Mouse (Mus musculus) limb, embryonic 14.5 days (tissue): Measurements from ENCODE around the gene Fbxo21. TPM values are rescaled to one million over a fixed set of nuclear protein-coding genes. Genes with fewer than 3 reads are reported as not detected.
A peak's percentile ranks its signal among the peaks of the same experiment; 100 is the strongest.

Experiments used
- ATAC-seq: fragments of 200-750 bp; cut with Nextera tagmentation; 2 replicates; pipeline ENCODE4 v1.8.0; 2017; ENCODE audit warnings: low read depth, moderate number of reproducible peaks, moderate TSS enrichment; ENCODE audit not compliant: low FRiP score
- DNase-seq: peaks from one replicate; pipeline ENCODE4 v3.0.0-alpha.2; 2015; ENCODE audit warnings: low spot score
- H3K27ac ChIP-seq: fragments of 300-500 bp; sonication (generic); replicated peaks from 2 replicates; pipeline ENCODE4 v1.5.1; 2014; ENCODE audit warnings: low read depth, mild to moderate bottlenecking, low read length, moderate library complexity, mixed read lengths
- H3K27me3 ChIP-seq: fragments of 300-500 bp; sonication (generic); 2 replicates; pipeline ENCODE4 v1.6.1; 2014; ENCODE audit warnings: low read length, mixed read lengths; ENCODE audit not compliant: control insufficient read depth, insufficient read depth
- H3K36me3 ChIP-seq: fragments of 300-500 bp; sonication (generic); 2 replicates; pipeline ENCODE4 v1.6.1; 2014; ENCODE audit warnings: mild to moderate bottlenecking, low read length, moderate library complexity, mixed read lengths; ENCODE audit not compliant: control insufficient read depth, insufficient read depth
- H3K4me1 ChIP-seq: fragments of 300-500 bp; sonication (generic); 2 replicates; pipeline ENCODE4 v1.6.1; 2014; ENCODE audit warnings: antibody characterized with exemption, low read length, mixed read lengths; ENCODE audit not compliant: control insufficient read depth, insufficient read depth
- H3K4me2 ChIP-seq: fragments of 300-500 bp; sonication (generic); replicated peaks from 2 replicates; pipeline ENCODE4 v1.6.1; 2014; ENCODE audit warnings: low read depth, mild to moderate bottlenecking, low read length, moderate library complexity; ENCODE audit not compliant: severe bottlenecking
- H3K4me3 ChIP-seq: fragments of 300-500 bp; sonication (generic); replicated peaks from 2 replicates; pipeline ENCODE4 v1.5.1; 2014; ENCODE audit warnings: low read length
- H3K9ac ChIP-seq: fragments of 300-500 bp; sonication (generic); 2 replicates; pipeline ENCODE4 v1.6.1; 2014; ENCODE audit warnings: mild to moderate bottlenecking, low read depth, low read length, moderate library complexity; ENCODE audit not compliant: severe bottlenecking
- H3K9me3 ChIP-seq: fragments of 300-500 bp; sonication (generic); 2 replicates; pipeline ENCODE4 v1.6.1; 2016; ENCODE audit warnings: low read length; ENCODE audit not compliant: control insufficient read depth
- POLR2A ChIP-seq: fragments of 200-500 bp; IDR thresholded peaks from 2 replicates; pipeline ENCODE4 v1.8.0; 2012; ENCODE audit warnings: inconsistent platforms, mild to moderate bottlenecking, moderate library complexity, borderline replicate concordance; ENCODE audit not compliant: insufficient read depth, insufficient read length; ENCODE audit errors: extremely low read depth
- WGBS: fragments of 180-500 bp; shearing (Covaris S2); extraction: QIAGEN DNeasy Blood & Tissue Kit; methylation state at CpG from one replicate; pipeline ENCODE4 v1.1.7; 2014; 5-methylcytosine and 5-hydroxymethylcytosine counted together
- polyA plus RNA-seq, 2 experiments: library from polyadenylated mRNA; depleted of rRNA in 1 of 2; stranded (reverse) in 1 of 2; unstranded in 1 of 2; fragments of >200 nt; fragmentation: Nextera tagmentation in 1 of 2; extraction: Ambion mirVana in 1 of 2; gene quantifications; 2 replicates each; pipeline versions ENCODE4 v1.2.1 to v1.2.3; 2012 to 2014

Gene Fbxo21
- polyA plus RNA-seq (2012; rRNA removed) (52.5 and 67.0 TPM in 2 replicates), polyA plus RNA-seq (2014; fragmentation: Nextera tagmentation; extraction: Ambion mirVana) (44.2 and 56.4 TPM in 2 replicates)

DNA sequence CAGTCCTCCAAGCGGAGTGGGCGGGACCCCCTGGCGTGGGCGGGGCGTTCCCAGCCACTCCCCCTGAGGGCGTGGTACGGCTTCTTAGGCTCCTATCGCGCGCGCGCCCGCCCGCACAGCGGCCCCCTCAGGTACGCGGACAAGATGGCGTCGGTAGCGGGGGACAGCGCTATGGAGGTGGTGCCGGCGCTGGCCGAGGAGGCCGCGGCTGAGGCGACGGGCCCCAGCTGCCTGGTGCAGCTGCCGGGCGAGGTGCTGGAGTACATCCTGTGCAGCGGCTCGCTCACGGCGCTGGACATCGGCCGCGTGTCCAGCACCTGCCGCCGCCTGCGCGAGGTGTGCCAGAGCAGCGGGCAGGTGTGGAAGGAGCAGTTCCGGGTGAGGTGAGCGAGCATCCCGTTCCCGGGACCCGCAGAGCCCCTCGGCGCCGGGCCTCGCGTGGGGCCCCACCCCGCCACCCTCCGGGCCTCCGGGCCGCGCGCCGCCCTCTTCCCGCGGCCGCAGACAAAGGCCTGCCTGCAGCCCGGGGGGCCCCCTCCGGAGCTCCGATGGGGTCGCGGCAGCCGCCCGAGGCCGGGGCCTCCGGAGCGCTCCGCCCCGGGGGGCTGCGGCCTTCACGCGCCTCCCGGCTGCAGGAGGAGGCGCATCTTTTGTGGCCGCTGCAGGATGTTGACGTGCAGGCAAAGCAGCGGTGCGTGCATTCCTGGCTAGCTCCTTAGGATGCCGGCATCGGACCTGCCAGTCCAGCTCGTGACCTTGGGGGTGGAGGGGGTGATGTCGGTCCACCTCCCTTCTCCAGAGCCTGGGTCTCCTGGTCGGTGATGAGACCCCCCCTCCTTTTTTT is at the start of gene Fbxo21:
TSS of gene Fbxo21 (plus strand) at position 74 of the 844 bp plus-strand sequence.
- H3K9ac ChIP-seq = peak within 1 kb of the TSS; percentile 92
- no peaks in the 10 kb centered on the region for H3K9me3 ChIP-seq
- peak; percentile 94 for ATAC-seq
- H3K4me3 ChIP-seq = peak within 1 kb of the TSS; percentile 99
- peak within 1 kb of the TSS; percentile 76 for H3K27ac ChIP-seq
- H3K27me3 ChIP-seq = no peaks in the 10 kb centered on the region
- 0 out of 2 replicates have a peak, but pooled peaks have one; percentile 48 for TF ChIP-seq POLR2A
- peaks cover 9% of the 10 kb centered on the region for H3K4me1 ChIP-seq
- H3K4me2 ChIP-seq = peak within 1 kb of the TSS; percentile 80
- WGBS = under 1% methylated on average over 51 of the region's 88 CpGs
- H3K36me3 ChIP-seq = peaks cover 24% of the 10 kb centered on the region
- peak; percentile 96 for DNase-seq

DNA sequence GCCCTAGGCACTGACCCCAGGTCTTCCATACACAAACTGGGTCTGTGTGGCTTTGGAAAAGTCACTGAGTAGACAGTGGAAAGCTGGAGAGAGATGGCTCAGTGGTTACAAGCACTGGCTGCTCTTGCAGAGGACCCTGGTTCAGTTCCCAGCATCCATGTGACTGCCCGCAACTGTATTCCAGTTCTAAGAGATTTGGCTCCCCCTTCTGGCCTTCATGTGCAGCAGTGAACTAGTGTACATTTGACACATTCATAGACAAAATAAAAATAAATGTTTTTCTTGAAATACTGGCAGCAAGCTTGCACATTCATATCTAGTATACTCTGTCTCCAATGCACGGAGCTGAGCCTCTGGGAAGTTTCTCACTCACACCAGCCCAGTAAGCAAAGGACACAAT is 48.0 kb upstream of the Fbxo21 start:
- H3K9me3 ChIP-seq = no peaks in the 10 kb centered on the region

GRCm38 (mm10) chr5:117932222-117932621 is 44.3 kb upstream of the Fbxo21 start:
- Histone ChIP-seq H3K4me1 (no peaks in the 10 kb centered on the region), H3K4me2 (no peak overlapping the region), H3K9ac (no peak overlapping the region), H3K4me3 (no peak overlapping the region), H3K27ac (no peak overlapping the region), H3K36me3 (no peaks in the 10 kb centered on the region), H3K27me3 (no peaks in the 10 kb centered on the region), H3K9me3 (no peaks in the 10 kb centered on the region)
- DNase-seq (no peak), ATAC-seq (no peak)
- 61% methylated on average over 2 of the region's 2 CpGs for WGBS
- TF ChIP-seq POLR2A = no peak

More for the DNA sequence above, 48.0 kb upstream of the Fbxo21 start:
- ATAC-seq = no peak
- Histone ChIP-seq H3K4me3 (no peak overlapping the region), H3K36me3 (no peaks in the 10 kb centered on the region), H3K4me2 (no peak overlapping the region), H3K9ac (no peak overlapping the region), H3K4me1 (no peaks in the 10 kb centered on the region), H3K27ac (no peak overlapping the region), H3K27me3 (no peaks in the 10 kb centered on the region)
- WGBS = 96% methylated on average over 2 of the region's 2 CpGs
- DNase-seq = no peak
- no peak for TF ChIP-seq POLR2A

GRCm38 (mm10) chr5:117932862-117933261 is 43.7 kb upstream of the Fbxo21 start:
- H3K36me3 ChIP-seq = no peaks in the 10 kb centered on the region
- WGBS = 0% methylated on average over 6 of the region's 9 CpGs
- no peaks in the 10 kb centered on the region for H3K27me3 ChIP-seq
- peak; percentile 90 for DNase-seq
- H3K27ac ChIP-seq = no peak overlapping the region
- H3K4me1 ChIP-seq = no peaks in the 10 kb centered on the region
- H3K9ac ChIP-seq = no peak overlapping the region
- H3K4me2 ChIP-seq = no peak overlapping the region
- no peak overlapping the region for H3K4me3 ChIP-seq
- no peaks in the 10 kb centered on the region for H3K9me3 ChIP-seq
- no peak for TF ChIP-seq POLR2A
- no peak for ATAC-seq

GRCm38 (mm10) chr5:117936346-117936745 is 40.2 kb upstream of the Fbxo21 start:
- Histone ChIP-seq H3K36me3 (no peaks in the 10 kb centered on the region), H3K9me3 (no peaks in the 10 kb centered on the region), H3K27me3 (no peaks in the 10 kb centered on the region), H3K4me3 (no peak overlapping the region), H3K4me1 (no peaks in the 10 kb centered on the region), H3K4me2 (no peak overlapping the region), H3K9ac (no peak overlapping the region), H3K27ac (no peak overlapping the region)
- no peak for DNase-seq
- no peak for ATAC-seq
- TF ChIP-seq POLR2A = no peak
- 62% methylated on average over 14 of the region's 16 CpGs for WGBS
